Mouse (Mus musculus) forebrain, embryonic 16.5 days (tissue): ENCODE measurements around the gene Gm5148. TPM values are rescaled to one million over a fixed set of nuclear protein-coding genes. Genes with fewer than 3 reads are reported as not detected.

Source experiments
- ATAC-seq: fragments of 200-750 bp; cut with Nextera tagmentation; 2 replicates; pipeline ENCODE4 v1.8.0; 2017; ENCODE audit warnings: mild to moderate bottlenecking, moderate library complexity
- H3K27ac ChIP-seq: fragments of 300-500 bp; sonication (generic); 2 replicates; pipeline ENCODE4 v1.5.1; 2014; ENCODE audit warnings: low read length, control low read depth
- H3K27me3 ChIP-seq: fragments of 300-500 bp; sonication (generic); replicated peaks from 2 replicates; pipeline ENCODE4 v1.6.1; 2014; ENCODE audit warnings: low read length; ENCODE audit not compliant: control insufficient read depth, insufficient read depth
- H3K36me3 ChIP-seq: fragments of 300-500 bp; sonication (generic); 2 replicates; pipeline ENCODE4 v1.6.1; 2014; ENCODE audit not compliant: control insufficient read depth, insufficient read depth
- H3K4me1 ChIP-seq: fragments of 300-500 bp; sonication (generic); replicated peaks from 2 replicates; pipeline ENCODE4 v1.6.1; 2014; ENCODE audit warnings: low read length; ENCODE audit not compliant: control insufficient read depth, insufficient read depth
- H3K4me2 ChIP-seq: fragments of 300-500 bp; sonication (generic); 2 replicates; pipeline ENCODE4 v1.6.1; 2014; ENCODE audit warnings: mild to moderate bottlenecking, low read length, control low read depth
- H3K4me3 ChIP-seq: fragments of 300-500 bp; sonication (generic); replicated peaks from 2 replicates; pipeline ENCODE4 v1.5.1; 2014; ENCODE audit warnings: mild to moderate bottlenecking, low read length, control low read depth
- H3K9ac ChIP-seq: fragments of 300-500 bp; sonication (generic); replicated peaks from 2 replicates; pipeline ENCODE4 v1.6.1; 2014; ENCODE audit warnings: low read depth, low read length, control low read depth
- H3K9me3 ChIP-seq: fragments of 300-500 bp; sonication (generic); 2 replicates; pipeline ENCODE4 v1.6.1; 2016; ENCODE audit warnings: low read length; ENCODE audit not compliant: control insufficient read depth
- WGBS: fragments of 180-500 bp; shearing (Covaris S2); extraction: QIAGEN DNeasy Blood & Tissue Kit; methylation state at CpG from one replicate; pipeline ENCODE4 v1.1.7; 2014; 5-methylcytosine and 5-hydroxymethylcytosine counted together
- polyA plus RNA-seq: library from polyadenylated mRNA; unstranded; fragments of >200 nt; fragmentation: Nextera tagmentation; extraction: Ambion mirVana; gene quantifications from 2 replicates; pipeline ENCODE4 v1.2.1, GENCODE M21; 2015

Gm5148 gene
- polyA plus RNA-seq, 1 experiment from 2014 or later: 6.1 TPM

DNA sequence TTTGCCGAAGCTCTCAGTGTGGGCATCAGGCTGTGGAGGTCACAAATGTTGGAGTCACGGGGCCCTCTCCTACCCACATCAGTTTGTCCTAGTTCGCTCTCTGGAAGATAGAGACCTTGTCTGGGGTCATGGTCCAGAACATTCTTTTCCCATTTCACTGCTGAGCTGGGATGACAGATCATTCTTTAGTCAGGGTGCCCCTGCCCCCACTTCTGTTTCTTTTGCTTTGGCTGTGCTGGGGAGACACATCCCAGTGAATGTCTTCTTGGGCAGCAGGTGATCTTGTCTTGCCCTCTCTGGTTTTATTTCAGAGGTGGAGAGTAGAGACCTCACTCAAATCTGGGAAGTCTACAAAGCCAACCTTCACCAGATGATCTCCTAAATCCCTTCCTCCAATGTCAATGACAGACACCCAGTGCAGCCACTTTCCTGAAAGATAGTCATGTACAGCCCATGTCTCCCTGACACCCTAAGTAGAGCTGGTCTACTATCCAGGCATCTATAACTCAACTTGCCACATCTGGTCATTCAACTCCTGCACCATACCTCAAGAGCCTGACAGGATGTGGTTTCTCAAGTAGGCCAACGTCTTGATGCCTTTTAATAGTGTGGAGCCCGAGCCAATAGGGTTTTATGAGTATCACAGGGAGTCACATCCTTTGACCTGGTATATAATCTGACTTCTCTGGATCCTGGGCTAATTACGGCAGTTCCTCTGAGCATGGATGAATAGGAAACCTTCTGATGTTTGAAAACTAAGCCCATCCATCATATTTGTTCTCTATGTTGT is 851 bp upstream of the Gm5148 start:
- peak overlapping the region; percentile 85; the same call in 1 of the 2 replicates for H3K4me2 ChIP-seq
- no peaks in the 10 kb centered on the region for H3K9me3 ChIP-seq
- no peak overlapping the region for H3K9ac ChIP-seq
- no peak overlapping the region for H3K27ac ChIP-seq
- no peaks in the 10 kb centered on the region for H3K27me3 ChIP-seq
- 91% methylated on average over 6 of the region's 6 CpGs for WGBS
- peaks cover 21% of the 10 kb centered on the region for H3K4me1 ChIP-seq
- ATAC-seq: no peak
- H3K4me3 ChIP-seq: no peak overlapping the region
- no peaks in the 10 kb centered on the region for H3K36me3 ChIP-seq

DNA sequence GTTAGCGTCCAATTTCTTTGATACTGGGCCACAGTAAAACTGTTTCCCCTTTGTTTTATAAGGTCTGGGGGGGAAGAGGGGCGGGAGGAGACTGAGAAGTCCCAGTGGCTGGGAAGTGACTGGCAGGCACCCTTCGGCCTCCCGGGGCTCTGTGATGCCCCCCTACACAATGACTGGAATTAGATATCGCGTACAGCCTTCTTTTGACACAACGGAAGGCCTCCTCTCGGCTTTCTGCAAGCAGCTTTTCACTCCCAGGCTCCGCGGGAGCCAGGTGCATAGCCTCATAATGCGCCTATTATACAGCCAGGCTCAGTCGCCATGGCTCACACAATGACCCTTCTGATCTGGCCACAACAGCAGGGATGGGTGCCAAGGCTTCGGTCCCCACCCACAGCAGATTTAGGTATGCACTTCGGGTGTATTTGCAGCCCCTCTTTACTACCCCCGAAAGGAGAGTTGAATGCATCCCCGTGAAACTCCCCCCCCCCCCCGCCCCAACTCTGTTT is 574 bp downstream of the Gm5148 start:
- H3K27me3 ChIP-seq: no peaks in the 10 kb centered on the region
- WGBS: under 1% methylated on average over 17 of the region's 17 CpGs

DNA sequence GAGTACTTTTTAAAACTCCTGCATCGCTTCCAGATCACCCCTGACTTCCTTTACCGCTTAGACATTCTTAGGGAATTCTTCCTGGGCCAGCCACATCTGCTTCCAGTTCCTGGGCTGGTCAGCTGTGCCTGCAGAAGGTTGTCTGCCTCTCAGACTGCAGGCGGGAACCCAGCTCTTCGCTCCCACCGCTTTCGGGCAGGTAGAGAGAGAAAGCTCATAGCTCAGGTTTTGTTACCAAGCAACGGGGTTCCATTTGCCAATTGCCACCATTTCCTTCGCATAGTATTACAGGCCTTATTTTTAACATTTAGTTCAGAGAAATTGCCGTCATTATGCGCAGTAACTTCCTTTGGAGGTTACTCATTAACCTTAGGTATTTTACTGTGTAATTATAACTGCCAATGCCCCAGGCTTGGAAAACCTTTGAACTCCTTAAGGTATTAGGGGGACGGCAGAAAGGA is 1.2 kb downstream of the Gm5148 start:
- H3K9me3 ChIP-seq: no peaks in the 10 kb centered on the region
- peak; percentile 60 for ATAC-seq
- no peaks in the 10 kb centered on the region for H3K27me3 ChIP-seq
- peaks cover 18% of the 10 kb centered on the region for H3K4me1 ChIP-seq
- H3K4me3 ChIP-seq: peak overlapping the region; percentile 49
- H3K9ac ChIP-seq: peak overlapping the region; percentile 62
- 6% methylated on average over 11 of the region's 11 CpGs for WGBS
- peak overlapping the region; percentile 85 for H3K4me2 ChIP-seq
- no peaks in the 10 kb centered on the region for H3K36me3 ChIP-seq
- peak overlapping the region; percentile 10; the same call in 1 of the 2 replicates for H3K27ac ChIP-seq

More for the DNA sequence above, 574 bp downstream of the Gm5148 start:
- H3K4me3 ChIP-seq: peak overlapping the region; percentile 49
- H3K36me3 ChIP-seq: no peaks in the 10 kb centered on the region
- peaks cover 18% of the 10 kb centered on the region for H3K4me1 ChIP-seq
- H3K9ac ChIP-seq: peak overlapping the region; percentile 62
- H3K9me3 ChIP-seq: no peaks in the 10 kb centered on the region
- ATAC-seq: peak; percentile 60
- peak overlapping the region; percentile 85 for H3K4me2 ChIP-seq
- peak overlapping the region; percentile 10; the same call in 1 of the 2 replicates for H3K27ac ChIP-seq

DNA sequence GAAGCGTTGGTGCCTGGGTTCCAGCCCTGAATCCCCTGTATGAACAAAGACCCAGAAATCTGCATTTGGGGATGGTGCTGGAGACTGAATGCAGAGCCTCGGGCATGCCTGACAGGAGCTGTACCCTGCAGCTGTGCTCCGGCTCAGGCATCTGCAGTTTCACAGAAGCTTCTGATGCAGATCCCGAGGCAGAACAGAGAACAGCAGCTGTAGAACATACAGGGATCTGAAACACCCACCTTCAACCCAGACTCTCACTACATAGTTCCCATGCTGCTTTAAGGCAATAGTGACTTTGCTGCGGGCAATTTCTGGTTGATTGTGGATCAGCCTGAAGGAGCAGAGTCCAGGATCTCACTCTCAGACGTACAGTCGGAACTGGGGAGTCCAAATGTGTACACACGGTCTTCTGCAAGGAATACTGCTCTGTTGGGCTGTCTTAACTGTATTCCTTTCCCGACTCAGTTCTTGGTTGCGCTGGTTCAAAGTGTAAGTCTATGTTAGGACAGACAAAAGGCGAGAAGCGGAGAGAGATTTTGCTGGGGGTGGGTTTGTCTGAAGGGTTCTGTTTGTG is 1.7 kb downstream of the Gm5148 start:
- peaks cover 18% of the 10 kb centered on the region for H3K4me1 ChIP-seq
- WGBS: 48% methylated on average over 12 of the region's 12 CpGs
- H3K36me3 ChIP-seq: no peaks in the 10 kb centered on the region
- no peaks in the 10 kb centered on the region for H3K9me3 ChIP-seq
- 0 out of 2 replicates have a peak overlapping the region, but pooled peaks have one; percentile 8 for H3K27ac ChIP-seq
- no peaks in the 10 kb centered on the region for H3K27me3 ChIP-seq
- H3K9ac ChIP-seq: no peak overlapping the region; the same call in 1 of the 2 replicates
- peak overlapping the region; percentile 49; the same call in 1 of the 2 replicates for H3K4me3 ChIP-seq
- ATAC-seq: 0 out of 2 replicates have a peak, but pooled peaks have one; percentile 5
- H3K4me2 ChIP-seq: peak overlapping the region; percentile 85

DNA sequence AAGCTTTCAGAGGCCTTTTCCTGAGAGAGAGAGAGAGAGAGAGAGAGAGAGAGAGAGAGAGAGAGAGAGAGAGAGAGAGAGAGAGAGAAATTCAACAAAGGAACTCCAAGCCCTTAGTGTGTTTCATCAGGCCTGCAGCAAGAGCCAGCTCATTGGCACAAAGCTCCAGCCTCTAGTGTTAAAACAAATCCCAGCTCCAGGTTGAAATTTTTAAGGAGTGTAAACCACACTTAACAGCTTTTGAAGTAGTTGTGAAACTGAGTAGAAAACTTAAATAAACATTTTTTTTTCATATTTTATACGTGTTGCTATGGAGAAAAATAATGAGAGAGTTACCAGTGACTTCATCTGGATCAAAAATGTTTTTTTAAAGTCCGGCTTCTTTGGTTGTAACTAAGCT is 7.3 kb downstream of the Gm5148 start:
- Histone ChIP-seq H3K4me1 (no peaks in the 10 kb centered on the region), H3K36me3 (no peaks in the 10 kb centered on the region), H3K4me2 (no peak overlapping the region), H3K9me3 (no peaks in the 10 kb centered on the region), H3K9ac (no peak overlapping the region), H3K27me3 (no peaks in the 10 kb centered on the region), H3K27ac (no peak overlapping the region), H3K4me3 (no peak overlapping the region)
- WGBS: 88% methylated on average over 2 of the region's 2 CpGs
- ATAC-seq: no peak

DNA sequence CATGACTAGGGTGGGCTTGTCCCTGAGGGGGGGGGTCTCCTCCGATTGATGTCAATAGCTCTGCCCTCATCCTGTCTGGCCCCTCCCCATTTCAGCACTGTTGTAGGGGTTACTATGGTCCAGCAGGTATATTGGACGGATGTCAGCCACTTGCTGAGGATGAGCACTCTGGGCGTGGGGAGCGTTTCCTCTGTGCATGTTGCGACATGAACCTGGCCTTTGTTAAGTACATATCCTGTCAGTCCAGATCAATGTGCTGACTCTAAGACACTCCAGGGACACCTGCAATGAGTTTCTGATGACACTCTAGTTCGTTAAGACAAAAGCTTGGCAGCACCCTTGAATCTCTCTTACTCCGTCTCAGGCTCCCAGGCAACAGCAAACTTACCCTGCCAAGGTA is 8.6 kb downstream of the Gm5148 start:
- H3K4me1 ChIP-seq: no peaks in the 10 kb centered on the region
- H3K4me3 ChIP-seq: no peak overlapping the region
- no peaks in the 10 kb centered on the region for H3K9me3 ChIP-seq
- H3K27ac ChIP-seq: no peak overlapping the region
- H3K4me2 ChIP-seq: no peak overlapping the region
- H3K9ac ChIP-seq: no peak overlapping the region
- H3K27me3 ChIP-seq: no peaks in the 10 kb centered on the region
- ATAC-seq: no peak
- H3K36me3 ChIP-seq: no peaks in the 10 kb centered on the region
- WGBS: 83% methylated on average over 7 of the region's 7 CpGs

DNA sequence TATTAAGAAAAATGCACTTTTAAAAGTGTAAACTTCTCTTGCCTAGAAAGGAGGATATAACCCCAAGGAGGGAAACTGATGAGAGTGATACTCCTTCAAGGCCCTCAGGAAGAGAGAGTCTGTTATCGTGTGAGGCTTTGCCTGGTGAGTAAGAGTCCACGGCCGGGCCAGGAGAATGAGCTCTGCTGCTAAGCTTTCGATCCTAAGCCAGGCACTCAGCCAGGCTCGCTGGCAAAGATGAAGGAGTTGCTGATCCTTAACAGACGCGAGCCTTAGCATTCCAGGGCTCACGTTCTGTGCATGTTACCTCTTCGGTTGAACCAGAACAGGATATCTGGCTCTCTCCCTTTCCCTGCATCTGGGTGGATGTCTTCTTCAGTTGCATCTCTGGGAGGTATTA is 11.8 kb downstream of the Gm5148 start:
- no peak overlapping the region for H3K9ac ChIP-seq
- H3K36me3 ChIP-seq: no peaks in the 10 kb centered on the region
- H3K27ac ChIP-seq: no peak overlapping the region
- no peak for ATAC-seq
- WGBS: 51% methylated on average over 9 of the region's 9 CpGs
- H3K27me3 ChIP-seq: no peaks in the 10 kb centered on the region
- no peak overlapping the region for H3K4me3 ChIP-seq
- no peak overlapping the region for H3K4me2 ChIP-seq
- no peaks in the 10 kb centered on the region for H3K9me3 ChIP-seq
- H3K4me1 ChIP-seq: no peaks in the 10 kb centered on the region

DNA sequence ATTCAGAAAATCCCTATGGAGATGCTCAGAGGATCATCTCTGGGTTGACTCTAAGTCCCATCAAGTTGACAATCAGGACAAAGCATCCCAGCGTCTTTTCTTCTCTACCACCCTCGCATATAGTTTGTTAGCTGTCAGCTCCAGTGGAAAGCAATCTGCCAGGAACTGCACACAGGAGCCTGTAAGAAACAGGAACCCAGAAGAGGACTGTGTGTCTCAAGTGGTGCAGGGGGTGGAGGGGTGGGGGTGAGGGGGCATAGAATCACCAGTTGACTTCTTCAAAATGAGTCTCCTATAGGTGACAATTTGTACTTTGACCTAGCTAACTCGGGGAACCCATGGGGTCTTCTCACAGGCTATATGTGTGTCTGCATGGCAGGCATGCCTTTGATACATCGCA is 12.7 kb downstream of the Gm5148 start:
- no peak overlapping the region for H3K4me2 ChIP-seq
- no peaks in the 10 kb centered on the region for H3K9me3 ChIP-seq
- ATAC-seq: no peak
- no peak overlapping the region for H3K27ac ChIP-seq
- 88% methylated on average over 4 of the region's 4 CpGs for WGBS
- H3K4me3 ChIP-seq: no peak overlapping the region
- no peaks in the 10 kb centered on the region for H3K27me3 ChIP-seq
- no peaks in the 10 kb centered on the region for H3K36me3 ChIP-seq
- no peaks in the 10 kb centered on the region for H3K4me1 ChIP-seq
- no peak overlapping the region for H3K9ac ChIP-seq

DNA sequence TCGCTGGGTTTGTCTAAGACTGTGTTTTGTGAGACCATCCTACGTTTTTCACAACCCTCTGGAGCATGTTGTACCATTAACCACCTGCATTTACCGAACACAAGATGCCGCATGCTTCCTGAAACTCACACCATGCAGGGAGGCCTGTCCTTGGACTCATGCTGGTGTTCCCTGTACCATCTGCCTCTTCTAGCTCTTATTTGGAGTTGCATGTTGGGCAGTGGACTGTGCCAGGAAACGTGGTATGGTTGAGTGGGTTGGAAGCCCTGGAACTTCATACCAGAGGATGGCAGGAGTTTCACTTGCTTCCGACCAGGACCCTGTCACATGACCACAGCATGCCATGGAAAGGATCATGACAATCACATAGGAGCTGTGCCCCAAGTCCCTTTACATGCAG is 16.5 kb downstream of the Gm5148 start:
- H3K9me3 ChIP-seq: no peaks in the 10 kb centered on the region
- no peak overlapping the region for H3K4me3 ChIP-seq
- H3K27ac ChIP-seq: no peak overlapping the region
- no peak overlapping the region for H3K4me2 ChIP-seq
- ATAC-seq: no peak
- H3K4me1 ChIP-seq: no peaks in the 10 kb centered on the region
- WGBS: 85% methylated on average over 6 of the region's 6 CpGs
- H3K36me3 ChIP-seq: no peaks in the 10 kb centered on the region
- no peak overlapping the region for H3K9ac ChIP-seq
- H3K27me3 ChIP-seq: no peaks in the 10 kb centered on the region
